Mouse (Mus musculus) kidney, adult 2 months (tissue): ENCODE results near the gene Wtap.
"Not testable (repeated sequence)": the region's sequence is repeated elsewhere in the genome, so short reads cannot be mapped to it uniquely, and the experiment has no call there.

ENCODE experiments used
- CTCF ChIP-seq: fragments of 200-500 bp; conservative IDR thresholded peaks from 2 replicates; pipeline ENCODE4 v1.5.1; 2011; ENCODE audit warnings: low read depth, mild to moderate bottlenecking, control low read depth, low read length, moderate library complexity, mixed read lengths; ENCODE audit not compliant: insufficient read depth, insufficient read length
- POLR2A ChIP-seq: fragments of 200-500 bp; IDR thresholded peaks from one replicate; pipeline ENCODE4 v1.6.1; 2011; ENCODE audit warnings: low read depth, low read length, control low read depth

DNA sequence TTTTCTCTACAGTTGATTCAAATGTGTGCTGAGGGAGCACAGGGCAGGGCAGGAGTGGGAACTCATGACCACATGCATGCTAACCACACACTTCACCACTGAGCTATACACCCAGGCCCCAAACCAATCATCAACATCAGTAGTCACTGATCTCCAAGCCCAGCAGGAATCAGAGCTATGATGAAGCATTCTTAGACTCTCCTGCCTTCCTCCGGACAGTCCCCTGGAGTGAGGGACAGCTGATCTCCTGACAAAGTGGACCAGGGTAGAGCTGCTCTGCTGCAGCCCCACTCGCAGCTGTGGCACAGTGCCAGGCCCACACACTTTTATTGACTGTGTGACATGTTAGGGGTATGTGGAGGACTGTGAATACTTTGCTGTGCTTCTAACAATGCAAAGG lies 34.6 kb downstream of the Wtap start:
- not testable (repeated sequence) for TF ChIP-seq POLR2A, CTCF
